Mouse (Mus musculus): ENCODE measurements around the gene Sgip1.

Sgip1 gene

GRCm38 (mm10) chr4:102979385-102979784 is 238.3 kb downstream of the Sgip1 start:
- DNase-seq: no peak

- DNase-seq: no peak
Measured at GRCm38 (mm10) chr4:102981709-102982108, 240.6 kb downstream of the Sgip1 start.

- DNase-seq: no peak
Measured at GRCm38 (mm10) chr4:102986173-102986572, 245.1 kb downstream of the Sgip1 start.

GRCm38 (mm10) chr4:102986917-102987316 is 245.8 kb downstream of the Sgip1 start:
- DNase-seq: peak; percentile 7

GRCm38 (mm10) chr4:102987325-102987724 is 246.2 kb downstream of the Sgip1 start:
- DNase-seq: no peak

- no peak for DNase-seq
Measured at GRCm38 (mm10) chr4:102987756-102988155, 246.7 kb downstream of the Sgip1 start.

- DNase-seq: no peak
Measured at GRCm38 (mm10) chr4:102988526-102988925, 247.4 kb downstream of the Sgip1 start.

- no peak for DNase-seq
Measured at GRCm38 (mm10) chr4:102989391-102989790, 248.3 kb downstream of the Sgip1 start.

- DNase-seq: no peak
Measured at GRCm38 (mm10) chr4:102990016-102990415, 248.9 kb downstream of the Sgip1 start.

GRCm38 (mm10) chr4:102990595-102991340 is 249.7 kb downstream of the Sgip1 start:
- no peak for DNase-seq

GRCm38 (mm10) chr4:102991685-102992084 is 250.6 kb downstream of the Sgip1 start:
- no peak for DNase-seq

- no peak for DNase-seq
Measured at GRCm38 (mm10) chr4:103004681-103005080, 263.6 kb downstream of the Sgip1 start.

- DNase-seq: no peak
Measured at GRCm38 (mm10) chr4:103005190-103005945, 264.3 kb downstream of the Sgip1 start.

GRCm38 (mm10) chr4:103006266-103006665 is 265.2 kb downstream of the Sgip1 start:
- DNase-seq: no peak

GRCm38 (mm10) chr4:103006943-103007418 is 265.9 kb downstream of the Sgip1 start:
- DNase-seq: no peak

- no peak for DNase-seq
Measured at GRCm38 (mm10) chr4:103010734-103011133, 269.6 kb downstream of the Sgip1 start.

GRCm38 (mm10) chr4:103011823-103012222 is 270.7 kb downstream of the Sgip1 start:
- no peak for DNase-seq

GRCm38 (mm10) chr4:103013490-103013889 is 272.4 kb downstream of the Sgip1 start:
- no peak for DNase-seq
